Mouse (Mus musculus) hindbrain, embryonic 11.5 days (tissue): ENCODE results near the gene Gpr21. TPM values are rescaled to one million over a fixed set of nuclear protein-coding genes. Genes with fewer than 3 reads are reported as not detected.

Experiments
- ATAC-seq: fragments of 200-750 bp; cut with Nextera tagmentation; 2 replicates; pipeline ENCODE4 v1.8.0; 2017; ENCODE audit warnings: mild to moderate bottlenecking, moderate TSS enrichment, moderate library complexity; ENCODE audit not compliant: low FRiP score
- DNase-seq: peaks from one replicate; pipeline ENCODE4 v3.0.0-alpha.2; 2015; ENCODE audit warnings: low spot score
- H3K27ac ChIP-seq: fragments of 300-500 bp; sonication (generic); 2 replicates; pipeline ENCODE4 v1.5.1; 2014; ENCODE audit warnings: mild to moderate bottlenecking, low read depth, low read length
- H3K27me3 ChIP-seq: fragments of 300-500 bp; sonication (generic); 2 replicates; pipeline ENCODE4 v1.6.1; 2014; ENCODE audit warnings: mild to moderate bottlenecking, low read length, moderate library complexity, mixed read lengths; ENCODE audit not compliant: control insufficient read depth, insufficient read depth
- H3K36me3 ChIP-seq: fragments of 300-500 bp; sonication (generic); 2 replicates; pipeline ENCODE4 v1.6.1; 2014; ENCODE audit warnings: mild to moderate bottlenecking, low read length, moderate library complexity, mixed read lengths; ENCODE audit not compliant: control insufficient read depth, insufficient read depth
- H3K4me1 ChIP-seq: fragments of 300-500 bp; sonication (generic); replicated peaks from 2 replicates; pipeline ENCODE4 v1.6.1; 2014; ENCODE audit warnings: low read length, mixed read lengths; ENCODE audit not compliant: control insufficient read depth, insufficient read depth
- H3K4me2 ChIP-seq: fragments of 300-500 bp; sonication (generic); replicated peaks from 2 replicates; pipeline ENCODE4 v1.6.1; 2014; ENCODE audit warnings: mild to moderate bottlenecking, low read depth, low read length
- H3K4me3 ChIP-seq: fragments of 300-500 bp; sonication (generic); 2 replicates; pipeline ENCODE4 v1.5.1; 2014; ENCODE audit warnings: low read depth, low read length
- H3K9ac ChIP-seq: fragments of 300-500 bp; sonication (generic); 2 replicates; pipeline ENCODE4 v1.6.1; 2014; ENCODE audit warnings: low read depth, low read length
- H3K9me3 ChIP-seq: fragments of 300-500 bp; sonication (generic); 2 replicates; pipeline ENCODE4 v1.6.1; 2016; ENCODE audit warnings: low read length; ENCODE audit not compliant: control insufficient read depth
- WGBS: fragments of 180-500 bp; shearing (Covaris S2); extraction: QIAGEN DNeasy Blood & Tissue Kit; methylation state at CpG from one replicate; pipeline ENCODE4 v1.1.7; 2014; 5-methylcytosine and 5-hydroxymethylcytosine counted together
- polyA plus RNA-seq: library from polyadenylated mRNA; unstranded; fragments of >200 nt; fragmentation: Nextera tagmentation; extraction: Ambion mirVana; gene quantifications from 2 replicates; pipeline ENCODE4 v1.2.1, GENCODE M21; 2014

The Gpr21 gene
- polyA plus RNA-seq, 1 experiment from 2014 or later: 3.9 TPM

DNA sequence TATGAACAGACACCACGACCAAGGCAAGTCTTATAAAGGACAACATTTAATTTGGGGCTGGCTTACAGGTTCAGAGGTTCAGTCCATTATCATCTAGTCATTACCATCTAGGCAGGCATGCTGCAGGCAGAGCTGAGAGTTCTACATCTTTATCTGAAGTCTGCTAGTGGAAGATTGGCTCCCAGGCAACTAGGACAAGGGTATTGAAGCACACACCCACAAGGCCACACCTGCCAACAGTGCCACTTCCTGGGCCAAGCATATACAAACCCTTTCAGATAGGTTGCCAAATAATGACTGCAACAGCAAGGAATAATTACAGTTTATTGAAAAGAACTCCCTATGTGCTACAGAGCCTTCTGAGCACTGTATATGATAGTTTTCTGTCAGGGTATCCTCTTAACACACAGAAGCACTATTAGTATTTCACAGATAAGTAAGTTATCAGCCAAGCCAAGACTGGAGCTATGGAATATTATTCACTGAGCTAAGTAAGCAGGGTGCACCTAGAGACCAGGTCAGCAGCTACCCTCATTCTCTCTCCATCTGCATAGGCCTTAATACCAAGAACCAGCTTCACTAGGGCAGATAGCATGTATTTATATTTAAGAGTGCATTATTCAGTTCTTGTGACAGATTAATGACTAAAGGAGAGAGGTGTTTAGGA lies 33.3 kb downstream of the Gpr21 start:
- Histone ChIP-seq H3K4me2 (no peak overlapping the region), H3K9me3 (no peaks in the 10 kb centered on the region), H3K36me3 (no peaks in the 10 kb centered on the region), H3K4me1 (no peaks in the 10 kb centered on the region), H3K9ac (no peak overlapping the region), H3K4me3 (no peak overlapping the region), H3K27me3 (no peaks in the 10 kb centered on the region), H3K27ac (no peak overlapping the region)
- ATAC-seq (no peak), DNase-seq (no peak)
- 90% methylated on average over 1 of the region's 1 CpGs for WGBS

- no peaks in the 10 kb centered on the region for H3K27me3 ChIP-seq
- H3K9me3 ChIP-seq: no peaks in the 10 kb centered on the region
- H3K9ac ChIP-seq: no peak overlapping the region
- H3K4me3 ChIP-seq: no peak overlapping the region
- no peak for ATAC-seq
- 64% methylated on average over 2 of the region's 2 CpGs for WGBS
- H3K4me2 ChIP-seq: no peak overlapping the region
- H3K36me3 ChIP-seq: peaks cover 5% of the 10 kb centered on the region; the same call in 1 of the 2 replicates
- DNase-seq: no peak
- no peak overlapping the region for H3K27ac ChIP-seq
- H3K4me1 ChIP-seq: no peaks in the 10 kb centered on the region
Observed at GRCm38 (mm10) chr2:37556366-37556765, 40.2 kb downstream of the Gpr21 start.

DNA sequence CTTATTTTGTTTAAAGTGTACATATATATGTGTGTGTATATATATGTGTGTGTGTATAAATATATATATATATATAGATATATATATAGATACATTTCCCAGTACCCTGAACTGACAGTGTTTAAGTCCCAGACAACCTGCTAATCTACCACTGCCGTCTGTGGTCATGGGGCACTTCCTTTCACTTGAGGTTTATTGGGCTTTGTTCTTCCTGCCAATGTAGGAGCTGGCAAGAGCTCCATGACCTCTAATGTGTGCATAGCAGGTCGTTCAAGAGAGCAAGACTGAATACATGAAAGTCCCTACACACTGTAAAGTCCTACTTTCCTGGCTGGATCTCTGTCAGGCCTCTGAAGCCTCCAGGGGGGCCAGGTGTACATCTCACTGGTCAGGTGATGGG lies 49.4 kb downstream of the Gpr21 start:
- Histone ChIP-seq H3K9ac (no peak overlapping the region), H3K9me3 (no peaks in the 10 kb centered on the region), H3K4me3 (no peak overlapping the region), H3K4me1 (no peaks in the 10 kb centered on the region), H3K27me3 (no peaks in the 10 kb centered on the region), H3K4me2 (no peak overlapping the region), H3K27ac (no peak overlapping the region), H3K36me3 (peaks cover 13% of the 10 kb centered on the region; the same call in 1 of the 2 replicates)
- 82% methylated on average over 2 of the region's 2 CpGs for WGBS
- DNase-seq (no peak), ATAC-seq (no peak)

DNA sequence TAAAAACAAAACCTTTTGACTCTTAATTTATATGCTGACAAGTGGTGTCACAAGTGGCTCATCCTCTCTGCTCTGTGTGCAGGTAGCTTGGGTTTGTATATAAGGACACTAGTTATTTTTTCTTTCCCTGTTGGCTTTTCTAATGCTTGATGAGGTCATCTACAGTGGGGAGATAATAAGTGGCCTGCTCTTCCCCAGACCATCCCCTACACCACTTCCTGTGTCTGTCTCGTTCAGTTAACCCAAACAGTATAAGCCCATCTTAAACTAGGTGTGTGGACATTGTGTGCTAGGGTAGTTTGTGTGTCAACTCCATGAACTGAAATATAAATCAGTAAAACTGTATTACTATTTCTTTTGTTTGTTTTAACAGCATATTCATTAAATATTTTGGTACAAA lies 49.9 kb downstream of the Gpr21 start:
- ATAC-seq: no peak
- H3K4me1 ChIP-seq: no peaks in the 10 kb centered on the region
- H3K27me3 ChIP-seq: no peaks in the 10 kb centered on the region
- H3K4me3 ChIP-seq: no peak overlapping the region
- no peak overlapping the region for H3K4me2 ChIP-seq
- 85% methylated on average over 1 of the region's 1 CpGs for WGBS
- no peak for DNase-seq
- peaks cover 13% of the 10 kb centered on the region; the same call in 1 of the 2 replicates for H3K36me3 ChIP-seq
- no peaks in the 10 kb centered on the region for H3K9me3 ChIP-seq
- H3K27ac ChIP-seq: no peak overlapping the region
- H3K9ac ChIP-seq: no peak overlapping the region

DNA sequence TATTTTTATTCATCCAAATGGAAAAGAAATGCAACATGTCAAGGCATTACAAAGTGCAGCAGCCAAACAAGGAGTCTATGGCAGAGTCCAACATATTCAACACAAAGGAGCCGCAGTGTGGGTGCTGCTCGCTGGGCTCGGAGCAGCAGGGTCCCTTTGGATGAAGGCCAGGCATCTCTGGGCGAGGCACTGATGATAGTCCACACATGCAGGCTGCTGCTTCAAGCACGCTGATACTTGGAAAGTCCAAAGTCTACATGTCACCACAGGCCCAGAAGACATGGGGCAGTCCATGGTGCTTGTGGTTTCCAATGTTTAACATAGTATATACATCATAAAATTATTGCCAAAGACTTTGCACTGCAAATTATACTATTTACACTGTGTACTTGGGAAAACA lies 53.8 kb downstream of the Gpr21 start:
- WGBS: 94% methylated on average over 5 of the region's 5 CpGs
- DNase-seq: no peak

More for the DNA sequence above, 53.8 kb downstream of the Gpr21 start:
- Histone ChIP-seq H3K9me3 (no peaks in the 10 kb centered on the region), H3K4me1 (no peaks in the 10 kb centered on the region), H3K27ac (no peak overlapping the region), H3K4me3 (no peak overlapping the region), H3K9ac (no peak overlapping the region), H3K36me3 (0 out of 2 replicates have a peak, but pooled peaks cover 2% of the 10 kb centered on the region), H3K4me2 (no peak overlapping the region), H3K27me3 (no peaks in the 10 kb centered on the region)
- ATAC-seq: no peak

Other genes starting within 250 kb of the Gpr21 start
- gene Olfr368, start 189.8 kb upstream of the Gpr21 start, polyA plus RNA-seq: not detected in 2 replicates
- gene Pdcl, start 157.0 kb upstream of the Gpr21 start, polyA plus RNA-seq: 76.5 and 83.5 TPM in 2 replicates
- gene Rc3h2, start 93.4 kb upstream of the Gpr21 start, polyA plus RNA-seq: 22.7 and 33.4 TPM in 2 replicates
- 12.5 and 13.6 TPM in 2 replicates for gene Zbtb26, start 73.2 kb upstream of the Gpr21 start, polyA plus RNA-seq
- gene Zbtb6, start 73.2 kb upstream of the Gpr21 start, polyA plus RNA-seq: 6.4 and 7.2 TPM in 2 replicates
- 51.3 and 86.2 TPM in 2 replicates for gene Rabgap1, start 73.1 kb upstream of the Gpr21 start, polyA plus RNA-seq
- 99.3 and 101 TPM in 2 replicates for gene Strbp, start 187.5 kb downstream of the Gpr21 start, polyA plus RNA-seq